Mouse (Mus musculus): ENCODE data around the gene Ggcx.

Ggcx gene

DNA sequence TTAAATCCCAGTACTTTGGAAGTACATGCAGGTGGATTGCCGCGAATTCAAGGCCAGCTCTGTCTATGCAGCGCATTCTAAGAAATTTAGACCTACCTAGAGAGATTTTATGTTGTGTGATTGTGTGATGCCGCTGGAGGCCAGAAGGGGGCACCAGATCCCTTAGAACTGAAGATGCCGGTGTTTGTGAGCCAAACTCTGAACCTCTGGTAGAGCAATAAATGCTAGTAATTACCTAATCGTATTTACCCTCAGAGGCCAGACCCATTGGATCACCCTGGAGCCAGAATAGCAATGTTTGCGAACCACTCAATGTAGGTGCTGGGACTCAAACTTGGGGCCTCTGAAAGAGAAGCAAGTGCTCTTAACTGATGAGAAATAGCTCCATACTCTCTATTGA lies 12.2 kb upstream of the Ggcx start:
- TF ChIP-seq GATA4 (IDR thresholded peaks at IDR 0.05; ENCODE audit: insufficient replicate concordance, low read length) = no peak

DNA sequence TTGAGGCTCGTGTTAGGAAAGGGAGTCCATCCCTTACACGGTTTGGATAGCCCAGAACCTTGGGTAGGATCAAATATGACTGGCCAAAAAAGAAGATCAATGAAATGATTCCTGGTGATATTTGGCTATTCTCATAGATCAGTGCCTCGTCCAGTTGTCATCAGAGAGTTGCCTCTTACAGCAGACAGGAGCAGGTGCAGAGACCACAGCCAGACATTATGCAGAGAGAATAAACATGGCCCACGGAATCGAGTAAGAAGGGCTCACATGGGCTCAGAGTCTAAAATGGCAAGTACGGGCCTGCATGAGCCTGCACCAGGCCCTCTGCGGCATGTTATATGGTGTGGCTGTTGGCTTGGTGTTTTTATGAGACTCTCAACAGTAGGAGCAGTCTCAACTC lies 8.8 kb upstream of the Ggcx start:
- no peak for TF ChIP-seq GATA4 (IDR thresholded peaks at IDR 0.05; ENCODE audit: insufficient replicate concordance, low read length)

DNA sequence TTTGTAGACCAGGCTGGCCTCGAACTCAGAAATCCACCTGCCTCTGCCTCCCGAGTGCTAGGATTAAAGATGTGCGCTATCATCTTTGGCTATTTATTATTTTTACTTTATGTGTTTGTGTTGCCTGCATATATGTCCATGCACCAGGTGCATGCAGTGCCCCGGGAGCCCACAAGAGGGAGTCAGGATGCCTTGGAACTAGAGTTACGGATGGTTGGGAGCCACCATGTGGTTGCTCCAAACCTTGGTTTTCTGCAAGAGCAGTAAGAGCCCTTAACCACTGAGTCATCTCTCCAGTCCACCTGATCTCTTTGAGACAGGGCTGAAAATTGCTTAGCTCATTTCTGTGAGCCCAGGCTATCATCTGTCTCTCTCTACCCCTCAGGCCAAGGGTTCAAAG lies 7.0 kb upstream of the Ggcx start:
- no peak for TF ChIP-seq GATA4 (IDR thresholded peaks at IDR 0.05; ENCODE audit: insufficient replicate concordance, low read length)

DNA sequence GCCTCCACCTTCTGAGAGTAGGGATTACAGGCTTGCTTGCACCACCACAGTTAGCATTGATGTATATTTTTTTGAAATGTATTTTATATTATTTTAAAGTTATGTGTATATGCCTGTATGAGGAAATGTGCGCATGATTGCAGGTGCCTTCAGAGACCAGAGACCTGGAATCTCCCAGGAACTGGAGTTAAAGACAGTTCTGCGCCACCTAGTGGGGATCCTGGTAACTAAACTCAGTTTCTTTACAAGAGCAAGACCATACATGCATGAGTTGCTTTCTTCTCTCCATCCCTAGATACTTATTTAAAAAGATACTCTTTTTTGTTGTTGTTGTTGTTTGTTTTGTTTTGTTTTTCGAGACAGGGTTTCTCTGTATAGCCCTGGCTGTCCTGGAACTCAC lies 4.5 kb upstream of the Ggcx start:
- no peak for TF ChIP-seq GATA4 (IDR thresholded peaks at IDR 0.05; ENCODE audit: insufficient replicate concordance, low read length)

DNA sequence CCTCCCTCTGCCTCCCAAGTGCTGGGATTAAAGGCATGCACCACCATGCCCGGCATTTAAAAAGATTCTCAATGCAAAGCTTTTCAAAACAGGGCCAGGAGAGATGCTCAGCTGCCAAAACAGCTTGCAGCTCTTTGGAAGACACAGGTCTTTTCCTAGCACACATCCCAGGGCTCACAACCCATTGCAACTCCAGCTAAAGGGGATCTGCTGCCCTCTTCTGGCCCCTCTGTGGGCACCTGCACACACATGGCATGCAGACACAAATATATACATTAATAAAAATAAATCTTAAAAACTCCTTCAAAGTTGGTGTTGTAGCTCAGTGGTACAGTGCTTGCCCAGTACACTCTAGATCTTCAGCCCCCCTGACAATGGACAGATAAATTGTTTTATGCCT lies 4.1 kb upstream of the Ggcx start:
- TF ChIP-seq GATA4 (IDR thresholded peaks at IDR 0.05; ENCODE audit: insufficient replicate concordance, low read length) = no peak

DNA sequence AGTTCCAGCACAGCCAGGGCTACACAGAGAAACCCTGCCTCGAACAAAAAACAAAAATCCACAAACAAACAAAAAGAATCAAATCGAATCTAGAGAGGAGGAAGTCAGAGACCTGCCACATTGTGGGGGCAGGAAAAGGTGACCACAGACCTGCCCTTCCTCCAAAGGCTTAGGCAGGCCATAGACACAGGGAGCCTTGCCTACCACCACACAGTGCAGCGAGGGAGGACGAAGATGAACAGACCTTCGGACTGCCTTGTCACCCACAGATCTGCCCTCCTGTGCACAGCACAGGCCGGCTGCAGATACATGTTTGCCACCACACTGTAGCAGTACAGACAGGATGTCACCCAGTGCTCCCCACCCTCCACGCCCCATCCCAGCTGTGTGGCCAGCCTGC lies 3.6 kb upstream of the Ggcx start:
- no peak for TF ChIP-seq GATA4 (IDR thresholded peaks at IDR 0.05; ENCODE audit: insufficient replicate concordance, low read length)

DNA sequence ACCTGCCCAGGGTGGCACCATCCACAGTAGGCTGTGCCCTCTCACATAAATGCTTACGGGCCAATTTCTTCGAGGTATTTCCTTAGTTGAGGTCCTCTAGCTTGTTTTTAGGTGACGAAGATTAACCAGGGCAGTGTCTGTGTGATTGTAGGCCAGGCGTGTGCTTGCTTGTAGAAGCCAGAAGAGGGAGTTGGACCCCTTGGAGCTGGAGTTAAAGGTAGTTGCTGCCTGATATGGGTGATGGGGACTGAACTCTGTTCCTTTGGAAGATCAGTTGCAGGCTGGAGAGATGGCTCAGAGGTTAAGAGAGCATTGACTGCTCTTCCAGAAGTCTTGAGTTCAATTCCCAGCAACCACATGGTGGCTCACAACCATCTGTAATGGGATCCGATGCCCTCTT lies 1.1 kb downstream of the Ggcx start:
- TF ChIP-seq GATA4 (IDR thresholded peaks at IDR 0.05; ENCODE audit: insufficient replicate concordance, low read length) = no peak

DNA sequence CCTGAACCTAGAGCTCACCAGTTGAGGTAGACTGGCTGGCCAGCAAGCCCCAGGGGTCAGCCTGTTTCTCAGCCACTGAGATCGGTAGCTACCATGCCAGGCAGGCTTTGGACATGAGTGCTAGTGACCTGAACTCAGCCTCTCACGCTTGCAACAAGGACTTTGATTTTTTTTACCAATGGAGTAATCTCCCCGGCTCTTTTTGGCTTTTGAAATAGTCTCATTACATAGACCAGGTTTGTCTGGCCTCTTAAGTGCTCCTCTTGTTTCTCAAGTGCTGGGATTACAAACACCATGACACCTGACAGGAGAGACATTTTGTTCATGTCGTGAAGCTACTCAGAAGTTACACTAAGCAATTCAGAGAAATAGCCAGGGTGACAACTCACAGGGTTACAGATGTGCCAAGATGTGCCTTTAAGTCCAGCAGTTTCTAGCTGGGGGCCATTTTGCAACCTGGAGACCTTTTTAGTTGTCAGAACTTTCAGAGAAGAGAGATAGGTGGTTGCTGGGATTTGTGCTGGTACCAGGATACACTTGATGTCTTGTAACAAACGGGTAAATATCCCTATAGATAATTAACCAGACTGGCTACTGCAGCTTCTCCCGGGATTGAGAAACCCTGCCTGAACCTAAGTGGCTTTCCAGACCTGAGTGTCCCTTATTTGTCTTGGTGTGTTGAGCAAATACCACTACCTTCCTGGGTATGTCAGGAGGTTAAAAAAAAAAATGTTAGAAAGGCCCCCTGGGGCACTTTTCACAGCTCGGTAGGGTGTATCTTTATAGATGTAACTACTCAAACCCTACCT lies 2.1 kb downstream of the Ggcx start:
- no peak for TF ChIP-seq GATA4 (IDR thresholded peaks at IDR 0.05; ENCODE audit: insufficient replicate concordance, low read length)

DNA sequence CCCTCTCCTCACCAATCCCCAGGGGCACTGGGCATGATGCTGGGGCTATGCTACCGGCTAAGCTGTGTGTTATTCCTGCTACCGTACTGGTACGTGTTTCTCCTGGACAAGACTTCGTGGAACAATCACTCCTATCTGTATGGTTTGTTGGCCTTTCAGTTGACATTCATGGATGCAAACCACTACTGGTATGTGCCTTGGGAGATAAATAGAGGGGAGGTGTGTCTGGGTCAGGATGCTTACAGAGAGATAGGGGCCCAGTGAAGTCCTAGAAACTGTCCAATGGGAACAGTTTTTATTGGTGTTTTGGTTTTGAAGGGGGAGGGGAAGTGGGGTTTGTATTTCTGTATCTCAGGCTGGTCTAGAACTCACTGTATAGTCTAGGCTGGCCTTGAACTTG lies 4.2 kb downstream of the Ggcx start:
- TF ChIP-seq GATA4 (IDR thresholded peaks at IDR 0.05; ENCODE audit: insufficient replicate concordance, low read length) = no peak

DNA sequence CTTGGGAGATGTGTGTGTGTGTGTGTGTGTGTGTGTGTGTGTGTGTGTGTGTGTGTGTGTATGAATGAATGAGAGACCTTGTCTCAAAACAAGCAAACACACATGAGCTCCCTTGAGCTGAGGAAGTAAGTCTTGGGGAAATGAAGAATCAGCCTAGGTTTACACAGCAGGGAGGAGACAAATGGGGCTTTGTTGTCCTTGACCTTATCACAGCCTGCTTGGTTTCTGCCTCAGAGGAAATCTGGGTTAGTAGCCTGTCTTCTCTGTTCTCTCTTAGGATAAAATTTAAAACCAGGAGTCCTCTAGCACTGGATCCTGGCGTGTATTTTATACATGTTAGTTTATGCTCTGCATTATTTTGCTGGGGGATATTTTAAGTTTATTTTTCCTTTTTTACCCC lies 5.7 kb downstream of the Ggcx start:
- no peak for TF ChIP-seq GATA4 (IDR thresholded peaks at IDR 0.05; ENCODE audit: insufficient replicate concordance, low read length)

DNA sequence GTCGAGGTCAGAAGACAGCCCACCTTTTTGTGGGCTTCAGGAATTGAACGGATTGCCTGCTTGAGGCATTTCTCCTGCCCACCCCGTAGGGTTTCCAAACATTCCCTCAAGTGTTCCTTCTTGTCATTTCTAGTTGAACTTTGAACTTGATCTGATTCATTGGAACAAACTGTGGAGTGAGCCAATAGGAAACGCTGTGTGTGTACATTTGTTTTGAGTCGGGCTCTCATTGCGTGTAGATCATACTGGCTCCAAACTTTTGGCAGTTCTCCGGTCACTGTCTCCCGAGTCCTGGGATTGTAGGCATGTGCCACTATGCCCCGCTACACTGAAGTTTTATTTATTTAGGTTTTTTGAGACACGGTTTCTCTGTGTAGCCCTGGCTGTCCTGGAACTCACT lies 6.8 kb downstream of the Ggcx start:
- no peak for TF ChIP-seq GATA4 (IDR thresholded peaks at IDR 0.05; ENCODE audit: insufficient replicate concordance, low read length)

DNA sequence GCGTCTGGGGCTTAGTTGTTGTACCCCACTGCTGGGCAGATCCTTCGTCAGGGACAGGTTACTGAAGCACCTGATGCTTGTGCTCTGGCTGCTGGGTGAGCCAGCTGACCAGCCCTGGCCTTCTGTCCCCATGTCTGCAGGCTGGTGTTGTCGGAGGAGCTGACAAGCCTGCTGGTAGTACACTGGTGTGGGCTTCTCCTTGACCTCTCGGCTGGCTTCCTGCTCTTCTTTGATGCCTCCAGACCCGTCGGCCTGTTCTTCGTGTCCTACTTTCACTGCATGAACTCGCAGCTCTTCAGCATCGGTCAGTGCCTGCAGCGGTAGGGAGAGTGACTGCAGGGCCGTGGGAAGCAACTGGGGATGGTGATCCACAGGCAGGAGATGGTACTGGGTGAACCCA lies 11.5 kb downstream of the Ggcx start:
- no peak for TF ChIP-seq GATA4 (IDR thresholded peaks at IDR 0.05; ENCODE audit: insufficient replicate concordance, low read length)

DNA sequence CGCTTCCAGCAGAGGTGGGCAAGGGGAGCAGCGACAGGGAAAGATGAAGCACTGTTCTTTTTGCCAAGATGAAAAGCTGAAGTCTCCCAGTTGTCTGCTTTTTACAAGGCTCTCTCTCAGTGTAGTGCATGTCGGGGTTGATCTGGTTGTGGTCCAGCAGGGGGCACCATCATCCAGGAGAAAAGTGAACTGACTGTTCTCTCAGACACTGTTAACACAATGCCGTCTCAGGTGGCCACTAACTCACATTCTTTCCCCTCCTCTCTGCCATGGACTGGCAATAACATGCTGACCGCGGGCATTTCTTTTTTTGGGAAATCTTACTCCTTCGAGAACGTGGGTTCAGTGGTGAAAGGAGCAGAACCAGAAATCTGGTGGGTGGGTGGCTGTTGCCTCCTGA lies 13.9 kb downstream of the Ggcx start:
- no peak for TF ChIP-seq GATA4 (IDR thresholded peaks at IDR 0.05; ENCODE audit: insufficient replicate concordance, low read length)

DNA sequence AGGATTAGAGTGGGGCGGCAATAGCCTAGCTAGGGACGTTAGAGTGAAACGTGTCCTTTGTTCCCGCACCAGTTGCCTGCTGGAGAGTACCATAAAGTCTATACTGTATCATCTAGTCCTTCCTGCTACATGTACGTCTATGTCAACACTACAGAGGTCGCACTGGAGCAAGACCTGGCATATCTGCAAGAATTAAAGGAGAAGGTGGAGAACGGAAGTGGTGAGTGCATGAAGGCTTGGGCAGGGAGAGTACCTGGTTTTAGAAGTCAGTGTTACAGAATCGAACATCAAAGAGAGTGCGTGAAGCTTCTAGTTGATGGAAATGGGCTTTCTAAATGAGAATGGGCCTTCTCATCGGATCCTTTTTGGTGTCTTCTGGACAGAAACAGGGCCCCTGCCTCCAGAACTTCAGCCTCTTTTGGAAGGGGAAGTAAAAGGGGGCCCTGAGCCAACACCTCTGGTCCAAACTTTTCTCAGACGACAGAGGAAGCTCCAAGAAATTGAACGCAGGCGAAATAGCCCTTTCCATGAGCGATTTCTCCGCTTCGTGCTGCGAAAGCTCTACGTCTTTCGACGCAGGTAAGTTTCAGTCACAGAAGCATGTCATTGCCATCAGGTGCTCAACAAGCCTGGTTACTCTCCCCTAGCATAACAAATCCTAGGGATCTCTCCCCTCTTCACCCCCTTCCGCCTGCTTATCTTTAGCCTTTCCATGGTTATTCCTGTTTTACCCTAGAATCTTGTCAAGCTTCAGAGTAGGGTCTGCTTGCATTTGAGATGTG lies 15.1 kb downstream of the Ggcx start:
- TF ChIP-seq GATA4 (IDR thresholded peaks at IDR 0.05; ENCODE audit: insufficient replicate concordance, low read length) = no peak

DNA sequence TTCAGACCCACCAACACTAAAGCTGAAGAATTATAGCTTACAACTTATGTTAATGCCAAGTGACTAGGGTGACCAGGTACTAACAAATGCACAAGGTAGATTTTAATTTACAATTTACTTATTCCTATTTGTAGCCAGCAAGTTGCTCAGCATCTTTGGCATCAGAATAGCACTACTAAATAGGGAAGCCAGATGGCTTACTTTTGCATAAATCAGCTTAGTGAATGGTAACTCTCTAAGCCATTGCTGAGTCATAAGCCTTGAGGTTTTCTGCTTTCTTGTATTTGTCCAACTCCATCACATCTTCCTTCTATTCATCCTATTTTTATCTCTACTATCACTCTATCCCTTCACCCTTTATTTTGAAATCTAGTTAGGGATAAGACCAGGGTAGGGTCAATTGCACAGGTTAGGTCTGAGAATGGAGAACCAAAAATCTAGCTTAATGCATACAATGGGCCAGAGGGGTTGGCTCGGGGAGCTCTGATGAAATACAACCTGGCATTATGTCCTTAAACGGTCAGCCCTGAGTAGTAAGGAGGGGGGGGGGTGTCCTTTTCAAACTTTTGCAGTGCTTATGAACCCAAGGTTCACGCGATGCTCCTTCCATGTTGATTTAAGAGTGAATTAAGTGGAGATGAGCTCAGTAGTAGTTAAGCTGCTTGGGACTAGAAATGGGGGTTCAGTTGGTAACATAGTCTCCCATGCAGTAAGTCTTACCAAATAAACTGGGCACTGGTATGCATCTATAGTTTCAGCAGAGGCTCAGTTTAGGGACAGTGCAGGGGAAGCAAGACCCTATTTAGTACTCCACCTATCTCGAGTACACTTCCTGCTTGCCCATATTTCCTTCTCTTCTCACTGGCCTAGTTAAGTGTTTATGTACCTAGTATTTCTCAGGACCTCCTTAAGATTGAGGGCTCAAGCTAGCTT lies 17.1 kb downstream of the Ggcx start:
- no peak for TF ChIP-seq GATA4 (IDR thresholded peaks at IDR 0.05; ENCODE audit: insufficient replicate concordance, low read length)

Measured in liver, adult (tissue).